Mouse (Mus musculus) gastrocnemius, adult 8-10 months (tissue): Measurements from ENCODE around the gene Wnt5a. TPM values are rescaled to one million over a fixed set of nuclear protein-coding genes. Genes with fewer than 3 reads are reported as not detected.

ENCODE experiments used
- DNase-seq, 2 experiments: peaks; one replicate each; pipeline ENCODE4 v3.0.0; 2022; ENCODE audit warnings: low spot score in 2 of 2
- total RNA-seq, 4 experiments: library from RNA; stranded (reverse); gene quantifications; 2 replicates each; pipeline ENCODE4 v1.2.4; 2022

Gene Wnt5a
- total RNA-seq, 4 experiments from 2014 or later: 3.1 to 6.0 (median 4.2) TPM

- DNase-seq: peak in 1 of 2 experiments; percentile 15
These were observed 5.1 kb downstream of the Wnt5a start for GRCm38 (mm10) chr14:28509441-28510340.

- no peak for DNase-seq
These were observed 5.9 kb downstream of the Wnt5a start for GRCm38 (mm10) chr14:28510341-28511028.

GRCm38 (mm10) chr14:28511029-28511651, 6.6 kb downstream of the Wnt5a start:
- DNase-seq: no peak

GRCm38 (mm10) chr14:28512805-28513590, 8.4 kb downstream of the Wnt5a start:
- DNase-seq: no peak

- DNase-seq: no peak
These were observed 9.6 kb downstream of the Wnt5a start for GRCm38 (mm10) chr14:28514171-28514570.

GRCm38 (mm10) chr14:28515331-28515730, 10.8 kb downstream of the Wnt5a start:
- no peak for DNase-seq

GRCm38 (mm10) chr14:28517631-28518560, 13.3 kb downstream of the Wnt5a start:
- no peak for DNase-seq

GRCm38 (mm10) chr14:28521106-28521505, 16.6 kb downstream of the Wnt5a start:
- peak in 1 of 2 experiments; percentile 56 for DNase-seq

GRCm38 (mm10) chr14:28522611-28523010, 18.1 kb downstream of the Wnt5a start:
- DNase-seq: no peak

- DNase-seq: no peak
These were observed 21.0 kb downstream of the Wnt5a start for GRCm38 (mm10) chr14:28525566-28525965.

GRCm38 (mm10) chr14:28528151-28528685, 23.7 kb downstream of the Wnt5a start:
- DNase-seq: no peak

GRCm38 (mm10) chr14:28531531-28531930, 27.0 kb downstream of the Wnt5a start:
- DNase-seq: no peak

- DNase-seq: peak; percentile 54 to 80
These were observed 28.4 kb downstream of the Wnt5a start for GRCm38 (mm10) chr14:28532943-28533342.

GRCm38 (mm10) chr14:28533876-28534275, 29.3 kb downstream of the Wnt5a start:
- DNase-seq: no peak

GRCm38 (mm10) chr14:28535814-28536213, 31.3 kb downstream of the Wnt5a start:
- peak in 1 of 2 experiments; percentile 48 for DNase-seq

- DNase-seq: no peak
These were observed 35.0 kb downstream of the Wnt5a start for GRCm38 (mm10) chr14:28539577-28539976.

GRCm38 (mm10) chr14:28542117-28542741, 37.7 kb downstream of the Wnt5a start:
- no peak for DNase-seq

GRCm38 (mm10) chr14:28561861-28562260, 57.3 kb downstream of the Wnt5a start:
- DNase-seq: no peak
